ENCODE assay signal across 7 mouse cellular contexts in the genomic region with DNA sequence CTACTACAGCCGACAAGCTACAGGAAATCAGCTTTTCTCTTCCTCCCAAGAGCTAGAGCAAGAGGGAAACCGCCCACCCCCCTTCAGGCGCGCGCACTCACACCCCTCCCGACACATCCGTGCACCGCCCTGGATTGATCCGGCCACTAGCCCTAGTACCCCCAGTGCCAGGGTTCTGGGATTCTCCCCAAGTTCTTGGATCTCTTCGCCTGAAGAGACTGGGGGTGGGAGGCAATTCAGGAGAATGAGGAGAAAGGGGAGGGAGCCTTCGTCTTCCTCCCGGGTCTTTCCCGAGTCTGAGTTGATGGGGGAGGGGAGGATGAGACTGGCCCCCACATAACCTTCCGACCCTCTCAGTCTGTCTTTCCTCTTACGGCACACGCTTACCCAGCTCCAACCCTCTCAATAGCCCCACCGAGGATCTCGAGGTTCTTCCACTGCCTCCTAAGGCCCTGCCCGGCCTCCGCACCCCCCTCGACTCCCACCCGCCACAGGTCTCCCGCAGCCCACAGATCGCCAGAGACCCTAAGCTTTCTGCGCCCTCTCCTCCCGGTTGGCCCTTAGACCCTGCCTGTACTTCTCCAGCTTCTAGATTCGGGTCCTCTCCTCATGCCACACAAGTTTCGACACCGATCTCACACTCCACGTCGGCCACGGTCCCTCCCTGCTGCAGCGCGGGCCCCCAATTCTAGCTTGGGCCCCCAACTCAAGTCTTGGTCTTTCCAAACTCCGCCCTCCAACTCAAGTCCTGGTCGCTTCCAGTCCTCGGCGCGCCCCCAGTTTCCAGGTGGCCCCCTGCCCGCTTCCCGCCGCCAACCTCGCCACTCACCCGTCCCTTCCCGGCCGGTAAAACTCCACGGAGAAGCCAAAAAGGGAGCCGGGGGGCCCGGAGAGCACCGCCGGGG. TPM values are rescaled to one million over a fixed set of nuclear protein-coding genes. Genes with fewer than 3 reads are reported as not detected.
DNase-seq lines count a peak whose midpoint lies in the region; ATAC-seq and TF ChIP-seq lines count a peak whose summit lies in the region.

No protein-coding gene starts in this region.

- H3K36me3 ChIP-seq in MEL (ENCODE audit: control insufficient read depth in 1 of 2, insufficient read depth in 2 of 2, low read length in 2 of 2) = peaks cover 0 to 35% of the 10 kb centered on the region in 2 experiments; a peak in 2 of 4 replicates
- H3K36me3 ChIP-seq in heart, embryonic 11.5 days (ENCODE audit: control insufficient read depth, insufficient read depth, low read length) = no peaks in the 10 kb centered on the region
- no peaks in the 10 kb centered on the region for H3K36me3 ChIP-seq in kidney, postnatal 0 days (ENCODE audit: insufficient read depth, low read length)

- peak overlapping the region; percentile 76 for H3K4me2 ChIP-seq in heart, embryonic 11.5 days
- H3K4me2 ChIP-seq in kidney, postnatal 0 days (ENCODE audit: low read length) = peak overlapping the region; percentile 98

- peak overlapping the region; percentile 92 to 95 for H3K4me3 ChIP-seq in MEL (ENCODE audit: control insufficient read depth in 1 of 2, insufficient read depth in 1 of 2, low read depth in 2 of 2, low read length in 2 of 2)
- H3K4me3 ChIP-seq in brown adipose tissue, adult 24 weeks (ENCODE audit: insufficient read depth, low read depth, low read length) = peak overlapping the region; percentile 96
- peak overlapping the region; percentile 98 for H3K4me3 ChIP-seq in heart, embryonic 11.5 days (ENCODE audit: low read depth, low read length)
- H3K4me3 ChIP-seq in kidney, postnatal 0 days (replicated peaks; ENCODE audit: low read depth, low read length) = peak overlapping the region; percentile 81

- peak; percentile 55 for DNase-seq in MEL (ENCODE audit: low read depth, low spot score)
- peak; percentile 73 for DNase-seq in kidney, postnatal 0 days (ENCODE audit: low spot score)
- DNase-seq in thymus, adult 18-20 months = peak; percentile 44 to 60
- DNase-seq in layer of hippocampus, postnatal 10 days (ENCODE audit: low spot score in 2 of 2) = no peak

- TF ChIP-seq EP300 in MEL (IDR thresholded peaks at IDR 0.05; ENCODE audit: low read depth in 1 of 2, low read length in 2 of 2) = no peak

- H3K9me3 ChIP-seq in MEL (replicated peaks; ENCODE audit: insufficient read depth, low read length) = no peaks in the 10 kb centered on the region
- no peaks in the 10 kb centered on the region for H3K9me3 ChIP-seq in heart, embryonic 11.5 days (replicated peaks; ENCODE audit: control insufficient read depth, low read length)
- no peaks in the 10 kb centered on the region for H3K9me3 ChIP-seq in kidney, postnatal 0 days (replicated peaks; ENCODE audit: low read length)

- no peak for TF ChIP-seq RAD21 in MEL (IDR thresholded peaks at IDR 0.05; ENCODE audit: low read depth, low read length)

- TF ChIP-seq POLR2A in MEL (IDR thresholded peaks at IDR 0.05; ENCODE audit: control insufficient read depth in 1 of 2, insufficient read depth in 1 of 2, low read depth in 1 of 2, low read length in 2 of 2, poor library complexity in 1 of 2) = peak in 1 of 2 experiments; percentile 8; a peak in 1 of 4 replicates

- peak overlapping the region; percentile 93 for H3K9ac ChIP-seq in MEL (ENCODE audit: control insufficient read depth, low read depth, low read length, poor library complexity, severe bottlenecking)
- H3K9ac ChIP-seq in heart, embryonic 11.5 days (ENCODE audit: low read depth, low read length) = peak overlapping the region; percentile 100
- peak overlapping the region; percentile 94 for H3K9ac ChIP-seq in kidney, postnatal 0 days (ENCODE audit: low read depth, low read length)

- peak overlapping the region; percentile 95 for H3K27ac ChIP-seq in MEL (ENCODE audit: control insufficient read depth, low read depth, low read length)
- peak overlapping the region; percentile 90 for H3K27ac ChIP-seq in brown adipose tissue, adult 24 weeks (replicated peaks; ENCODE audit: low read depth, low read length)
- peak overlapping the region; percentile 99 for H3K27ac ChIP-seq in heart, embryonic 11.5 days (ENCODE audit: low read depth, low read length)
- H3K27ac ChIP-seq in kidney, postnatal 0 days = peak overlapping the region; percentile 79

- TF ChIP-seq CTCF in MEL (IDR thresholded peaks at IDR 0.05 in 2 of 3, conservative IDR thresholded peaks at IDR 0.05 in 1 of 3; ENCODE audit: control insufficient read depth in 1 of 3, insufficient read depth in 1 of 3, low read depth in 2 of 3, low read length in 3 of 3, poor library complexity in 1 of 3, severe bottlenecking in 1 of 3) = no peak
- no peak for TF ChIP-seq CTCF in kidney, postnatal 0 days (IDR thresholded peaks at IDR 0.05; ENCODE audit: low read depth)

- peaks cover 22 to 43% of the 10 kb centered on the region in 2 experiments for H3K4me1 ChIP-seq in MEL (ENCODE audit: control insufficient read depth in 1 of 2, insufficient read depth in 2 of 2, low read length in 2 of 2)
- H3K4me1 ChIP-seq in brown adipose tissue, adult 24 weeks (ENCODE audit: control insufficient read depth, insufficient read depth, insufficient read length, low read length) = peaks cover 11% of the 10 kb centered on the region; the same call in 1 of the 2 replicates
- H3K4me1 ChIP-seq in heart, embryonic 11.5 days (ENCODE audit: control insufficient read depth, insufficient read depth, low read length) = peaks cover 46% of the 10 kb centered on the region
- H3K4me1 ChIP-seq in kidney, postnatal 0 days (replicated peaks; ENCODE audit: insufficient read depth, low read length) = 0 out of 2 replicates have a peak, but pooled peaks cover 7% of the 10 kb centered on the region

- no peaks in the 10 kb centered on the region for H3K27me3 ChIP-seq in MEL (ENCODE audit: control insufficient read depth in 1 of 2, insufficient read depth in 2 of 2, low read length in 2 of 2)
- no peaks in the 10 kb centered on the region for H3K27me3 ChIP-seq in heart, embryonic 11.5 days (ENCODE audit: control insufficient read depth, insufficient read depth, low read length)
- no peaks in the 10 kb centered on the region for H3K27me3 ChIP-seq in kidney, postnatal 0 days (ENCODE audit: insufficient read depth, low read length)

- peak; percentile 55 for ATAC-seq in heart, embryonic 11.5 days (replicated peaks; ENCODE audit: insufficient number of reproducible peaks, low FRiP score, low TSS enrichment)
- ATAC-seq in kidney, postnatal 0 days (replicated peaks; ENCODE audit: low FRiP score, low read depth) = 0 out of 2 replicates have a peak, but pooled peaks have one; percentile 46
- peak; percentile 16; the same call in 1 of the 2 replicates for ATAC-seq in megakaryocyte progenitor cell, adult 5-6 weeks (replicated peaks; ENCODE audit: poor library complexity)

- WGBS in heart, embryonic 11.5 days (ENCODE audit: insufficient replicate concordance) = under 1% methylated on average over 51 of the region's 51 CpGs
- WGBS in kidney, postnatal 0 days = under 1% methylated on average over 51 of the region's 51 CpGs

- peaks cover 36% of the 10 kb centered on the region for H3K79me2 ChIP-seq in MEL (ENCODE audit: control insufficient read depth, insufficient read depth, low read length, poor library complexity)

TF ChIP-seq in MEL, 35 proteins besides CTCF, POLR2A, EP300 and RAD21 (continues in another document):
- TF ChIP-seq USF1 (IDR thresholded peaks at IDR 0.05; ENCODE audit: low read depth, low read length) = no peak
- TF ChIP-seq SIN3A (IDR thresholded peaks at IDR 0.05; ENCODE audit: low read length) = 0 out of 2 replicates have a peak, but pooled peaks have one; percentile 5
- TF ChIP-seq CHD1 (IDR thresholded peaks at IDR 0.05; ENCODE audit: low read depth, low read length) = no peak
- no peak for TF ChIP-seq UBTF (IDR thresholded peaks at IDR 0.05; ENCODE audit: borderline replicate concordance, insufficient read depth, low read depth, low read length)
- no peak for TF ChIP-seq MYB (IDR thresholded peaks at IDR 0.05; ENCODE audit: low read depth, low read length)
- TF ChIP-seq JUND (IDR thresholded peaks at IDR 0.05; ENCODE audit: low read depth, low read length) = no peak

RNA-seq across cellular contexts. Expression of gene Itga5, which starts 0.8 kb away (rescaled TPM):
- 6.0 and 6.7 TPM in 2 replicates for total RNA-seq in MEL (2012; rRNA removed)
- 10 to 100 TPM in 1 of 2 experiments, not detected in 1; 17.4 TPM for polyA plus RNA-seq in MEL (2012; ENCODE audit: insufficient read depth in 1 of 2, insufficient read length in 2 of 2, low read depth in 1 of 2, low replicate concordance in 2 of 2, missing spikeins in 1 of 2)
- 2.7 and 5.3 TPM in 2 replicates for polyA plus RNA-seq in brown adipose tissue, adult 24 weeks (2012; ENCODE audit: insufficient read depth, insufficient read length, missing spikeins)
- 66.4 and 82.7 TPM in 2 replicates for polyA plus RNA-seq in heart, embryonic 11.5 days (2014; fragmentation: Nextera tagmentation; extraction: Ambion mirVana)
- 19.4 and 22.0 TPM in 2 replicates for polyA plus RNA-seq in kidney, postnatal 0 days (2015; fragmentation: Nextera tagmentation; extraction: Ambion mirVana)
- 16.4 and 17.3 TPM in 2 replicates for total RNA-seq in megakaryocyte progenitor cell, adult 5-6 weeks (2015)
- total RNA-seq in megakaryocyte progenitor cell, adult 5-6 weeks (2017) = 8.4 and 10.5 TPM in 2 replicates
- total RNA-seq in layer of hippocampus, postnatal 10 days (2021) = 1 to 10 TPM; 6.7 to 7.5 TPM

RNA-seq across cellular contexts. Expression of gene Zfp385a, which starts 25.8 kb away (rescaled TPM):
- 4.4 and 5.2 TPM in 2 replicates for total RNA-seq in MEL (2012; rRNA removed)
- polyA plus RNA-seq in MEL (2012; ENCODE audit: insufficient read depth in 1 of 2, insufficient read length in 2 of 2, low read depth in 1 of 2, low replicate concordance in 2 of 2, missing spikeins in 1 of 2) = 10 to 100 TPM in 1 of 2 experiments, not detected in 1; 54.0 TPM
- polyA plus RNA-seq in brown adipose tissue, adult 24 weeks (2012; ENCODE audit: insufficient read depth, insufficient read length, missing spikeins) = 12.2 and 17.4 TPM in 2 replicates
- 10.2 and 11.6 TPM in 2 replicates for polyA plus RNA-seq in heart, embryonic 11.5 days (2014; fragmentation: Nextera tagmentation; extraction: Ambion mirVana)
- 11.3 and 11.8 TPM in 2 replicates for polyA plus RNA-seq in kidney, postnatal 0 days (2015; fragmentation: Nextera tagmentation; extraction: Ambion mirVana)
- 11.5 and 12.4 TPM in 2 replicates for total RNA-seq in megakaryocyte progenitor cell, adult 5-6 weeks (2015)
- total RNA-seq in megakaryocyte progenitor cell, adult 5-6 weeks (2017) = 2.0 and 3.2 TPM in 2 replicates
- total RNA-seq in layer of hippocampus, postnatal 10 days (2021) = 10 to 100 TPM; 36.5 to 45.0 TPM

RNA-seq across cellular contexts. Expression of gene Gpr84, which starts 55.3 kb away (rescaled TPM):
- total RNA-seq in MEL (2012; rRNA removed) = 0.12 TPM in 1 of 2 replicates, not detected in the other
- polyA plus RNA-seq in MEL (2012; ENCODE audit: insufficient read depth in 1 of 2, insufficient read length in 2 of 2, low read depth in 1 of 2, low replicate concordance in 2 of 2, missing spikeins in 1 of 2) = under 1 TPM in 1 of 2 experiments, not detected in 1; 0.21 TPM
- not detected in 2 replicates for polyA plus RNA-seq in brown adipose tissue, adult 24 weeks (2012; ENCODE audit: insufficient read depth, insufficient read length, missing spikeins)
- polyA plus RNA-seq in heart, embryonic 11.5 days (2014; fragmentation: Nextera tagmentation; extraction: Ambion mirVana) = 0.41 and 0.53 TPM in 2 replicates
- 0.47 and 0.65 TPM in 2 replicates for polyA plus RNA-seq in kidney, postnatal 0 days (2015; fragmentation: Nextera tagmentation; extraction: Ambion mirVana)
- total RNA-seq in megakaryocyte progenitor cell, adult 5-6 weeks (2015) = 1.8 and 3.4 TPM in 2 replicates
- total RNA-seq in megakaryocyte progenitor cell, adult 5-6 weeks (2017) = 1.8 and 2.3 TPM in 2 replicates
- 1 to 10 TPM in 1 of 2 experiments, under 1 TPM in 1; 0.89 to 1.0 TPM for total RNA-seq in layer of hippocampus, postnatal 10 days (2021)

Comparison
In these comparisons a context has a peak if more than half of its experiments do, and no peak if none do; other contexts are left out.
1. DNase-seq: peak in MEL (single experiment), kidney, postnatal 0 days (single experiment) and thymus, adult 18-20 months (2 of 2); none in layer of hippocampus, postnatal 10 days (0 of 2).
2. Peak in every context shown above with its lines, with median percentiles within 50 percentile points of each other: H3K27ac ChIP-seq, H3K4me3 ChIP-seq, H3K9ac ChIP-seq and ATAC-seq.